Mouse (Mus musculus) kidney, postnatal 36 days (tissue): ENCODE measurements around the gene Gcnt4.
"Not testable (repeated sequence)": the region's sequence is repeated elsewhere in the genome, so short reads cannot be mapped to it uniquely, and the experiment has no call there.

Source experiments
- DNase-seq, 2 experiments: peaks; one replicate each; pipeline ENCODE4 v3.0.0; 2021 to 2022; ENCODE audit warnings: mixed read lengths in 2 of 2

The Gcnt4 gene

DNA sequence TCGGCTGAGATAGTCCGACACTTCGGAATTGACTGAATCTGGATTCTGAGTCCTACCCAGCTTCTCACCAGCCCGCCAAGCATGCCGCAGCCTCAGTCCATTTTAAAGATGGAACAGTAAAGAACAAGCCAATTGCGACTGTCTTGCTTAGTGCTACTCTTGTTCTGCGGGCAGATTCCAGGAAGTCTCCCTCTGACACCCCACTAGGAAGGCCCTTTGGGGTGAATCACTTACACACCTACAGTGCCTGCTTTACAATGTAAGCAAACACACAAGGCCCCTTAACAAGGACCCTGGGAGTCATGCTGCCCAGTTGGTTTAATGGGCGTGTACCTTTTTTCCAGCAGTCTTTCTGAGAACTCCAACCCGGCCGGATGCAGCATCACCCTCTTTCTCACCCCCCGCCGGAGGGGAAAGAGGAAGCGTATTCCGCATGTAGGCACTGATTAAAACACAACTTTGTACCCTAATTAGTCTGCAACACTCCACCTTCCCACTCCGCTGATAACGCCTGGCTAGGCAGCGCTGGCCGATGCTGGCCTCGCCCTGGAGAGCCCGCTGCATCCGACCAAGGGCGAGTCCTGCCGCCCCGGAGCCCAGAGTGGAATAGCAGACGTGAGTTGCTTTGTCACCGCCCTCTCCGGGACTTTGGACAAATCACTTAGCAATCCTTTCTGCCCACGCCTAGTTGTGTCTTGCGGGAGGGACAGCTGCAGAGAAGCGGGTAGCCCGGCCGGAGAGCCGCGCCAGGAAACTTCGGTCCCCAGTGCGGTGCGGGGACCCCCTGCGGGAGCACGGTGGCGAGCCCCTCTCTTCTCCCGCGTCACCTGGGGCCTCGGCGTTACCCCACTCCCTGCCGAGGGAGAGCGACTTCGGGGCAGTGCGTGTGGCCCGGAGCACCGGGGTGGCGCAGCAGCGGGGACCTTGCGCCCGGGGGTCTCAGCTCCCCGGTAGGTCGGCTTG lies at the start of gene Gcnt4:
Gcnt4 (plus strand) TSS at position 691 of the 963 bp plus-strand sequence.
- DNase-seq, result peak; percentile 59 to 74

GRCm38 (mm10) chr13:96878220-96879057 lies 46.0 kb upstream of the Gcnt4 start:
- DNase-seq, result no peak

DNA sequence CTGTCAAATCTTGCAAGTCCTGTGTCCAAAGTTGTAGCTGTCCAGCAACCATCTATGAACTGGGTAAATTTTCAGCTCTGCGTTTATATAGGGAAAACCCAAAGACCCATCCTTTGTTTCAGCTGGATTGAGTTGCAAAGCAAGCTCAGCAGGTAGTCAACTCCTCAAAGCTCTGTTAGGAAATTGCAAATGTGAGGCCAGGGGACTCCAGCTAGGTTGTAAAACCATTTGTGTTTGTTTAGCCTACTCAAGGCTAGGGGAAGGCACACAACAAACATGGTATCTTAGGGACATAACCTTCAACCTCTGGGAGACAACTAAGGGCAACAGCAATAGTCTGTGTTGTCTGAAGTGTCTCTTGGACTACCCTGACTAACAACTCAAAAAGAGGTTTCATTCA lies 40.0 kb upstream of the Gcnt4 start:
- DNase-seq, result no peak

GRCm38 (mm10) chr13:96889985-96890384 lies 34.5 kb upstream of the Gcnt4 start:
- DNase-seq, result no peak

DNA sequence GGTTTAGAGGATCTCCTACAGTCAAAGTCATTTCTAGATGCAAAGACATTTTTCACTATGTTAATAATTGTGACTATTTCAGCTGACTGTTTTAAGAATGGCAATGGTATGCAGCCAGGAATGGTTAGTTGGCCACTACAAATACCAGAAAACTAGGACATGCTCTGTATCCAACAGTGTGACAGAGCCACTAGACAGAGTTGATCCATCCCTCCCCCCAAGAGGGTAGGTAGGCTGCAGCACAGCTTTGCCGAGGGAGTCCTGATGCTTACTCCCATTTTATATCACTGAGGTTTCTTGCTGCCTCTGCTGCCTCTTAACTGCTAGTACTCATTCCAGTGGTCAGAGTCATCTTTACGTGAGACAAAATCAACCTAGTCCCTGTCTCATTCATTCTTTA lies 29.3 kb upstream of the Gcnt4 start:
- DNase-seq, result no peak

- DNase-seq, result no peak
Observed at GRCm38 (mm10) chr13:96906717-96907116, 17.8 kb upstream of the Gcnt4 start.

GRCm38 (mm10) chr13:96911202-96911601 lies 13.3 kb upstream of the Gcnt4 start:
- DNase-seq, result no peak

DNA sequence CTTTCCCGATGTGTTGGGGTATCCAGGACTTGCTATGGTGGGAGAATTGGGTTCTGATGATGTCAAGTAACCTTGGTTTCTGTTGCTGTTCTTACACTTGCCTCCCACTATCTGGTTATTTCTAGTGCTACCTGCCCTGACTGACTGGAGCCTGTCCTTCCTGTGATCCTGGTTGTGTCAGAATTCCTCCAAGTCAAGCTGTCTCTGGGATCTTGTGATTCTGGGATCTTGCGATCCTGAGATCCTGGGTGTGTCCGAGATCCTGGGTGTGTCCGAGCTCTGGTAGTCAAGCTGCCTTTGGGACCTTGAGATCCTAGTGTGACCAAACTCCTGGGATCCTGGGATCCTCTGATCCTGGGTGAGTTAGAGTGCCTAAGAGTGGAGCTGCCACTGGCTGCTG lies 1.4 kb upstream of the Gcnt4 start:
- not testable (repeated sequence) for DNase-seq

DNA sequence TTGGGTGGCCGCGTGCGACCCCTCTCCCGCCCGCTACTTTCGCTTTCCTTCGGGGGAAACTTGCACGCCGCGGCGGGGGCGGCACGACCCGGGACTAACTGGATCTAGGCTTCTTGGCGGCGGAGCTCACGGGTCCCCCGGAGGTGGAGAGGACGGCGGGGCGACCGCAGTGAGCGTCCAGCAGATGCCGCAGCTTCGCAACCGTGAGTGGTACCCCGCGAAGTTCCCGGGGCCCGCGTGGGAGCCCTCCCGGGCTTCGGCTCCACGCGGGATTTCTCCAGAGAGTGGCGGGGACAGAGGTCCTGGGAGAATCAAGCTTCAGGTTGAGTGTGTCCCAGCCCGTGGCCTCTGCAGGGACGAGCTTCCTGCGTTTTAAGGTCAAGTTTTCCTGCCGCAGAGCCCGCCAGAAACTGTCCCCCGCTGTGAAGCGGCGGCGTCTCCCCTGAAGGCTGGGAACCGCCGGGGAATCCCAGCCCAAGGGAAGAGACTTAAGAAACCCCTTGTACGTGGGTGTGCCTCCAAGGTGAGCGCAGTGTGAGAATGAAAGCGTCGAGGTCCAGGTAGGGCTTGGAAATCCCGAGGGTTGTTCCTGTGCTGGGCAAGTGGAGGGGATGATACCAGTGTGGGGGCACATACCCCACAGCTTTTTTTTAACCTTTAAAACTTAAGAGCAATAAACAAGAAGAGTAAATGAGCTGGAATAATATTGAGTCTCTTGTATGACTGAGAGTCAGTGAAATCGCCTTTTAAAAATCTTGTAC lies 676 bp downstream of the Gcnt4 start:
- DNase-seq, result peak in 1 of 2 experiments; percentile 31

DNA sequence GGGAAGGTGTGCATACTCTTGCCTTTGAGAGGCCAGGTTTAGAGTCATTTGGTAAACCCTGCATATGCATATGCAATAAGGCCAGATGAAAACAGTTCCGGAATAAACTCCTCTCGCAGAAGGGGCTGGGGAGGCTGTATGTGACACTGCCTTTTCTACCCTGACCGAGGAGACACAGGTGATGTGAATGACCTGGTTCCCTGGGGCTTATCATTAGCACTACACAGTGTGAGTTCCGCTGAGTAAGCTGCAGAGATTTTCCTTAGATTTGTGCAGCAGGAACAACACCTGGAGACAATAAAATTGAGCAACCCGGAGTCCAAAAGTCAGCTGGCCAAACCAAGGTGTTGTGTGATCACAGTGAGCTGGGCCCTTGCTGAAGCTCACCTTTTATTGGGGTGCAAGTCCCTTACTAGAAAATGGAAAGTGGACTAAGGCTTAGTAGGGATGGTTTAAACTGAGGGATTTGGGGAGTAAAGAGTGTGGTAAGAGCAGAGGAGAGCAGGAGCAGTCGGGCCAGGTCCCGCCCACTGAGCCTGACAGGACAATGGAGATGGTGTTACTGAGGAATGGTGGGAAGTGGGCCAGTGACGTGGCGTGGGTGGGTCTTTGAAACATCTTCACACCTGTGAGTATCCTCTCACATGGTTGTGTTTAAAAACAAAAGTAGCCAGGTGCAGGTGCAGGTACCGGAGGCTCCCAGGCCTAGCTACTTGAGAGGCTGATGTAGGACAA lies 1.7 kb downstream of the Gcnt4 start:
- no peak for DNase-seq

- no peak for DNase-seq
Observed at GRCm38 (mm10) chr13:96927781-96928180, 3.3 kb downstream of the Gcnt4 start.

DNA sequence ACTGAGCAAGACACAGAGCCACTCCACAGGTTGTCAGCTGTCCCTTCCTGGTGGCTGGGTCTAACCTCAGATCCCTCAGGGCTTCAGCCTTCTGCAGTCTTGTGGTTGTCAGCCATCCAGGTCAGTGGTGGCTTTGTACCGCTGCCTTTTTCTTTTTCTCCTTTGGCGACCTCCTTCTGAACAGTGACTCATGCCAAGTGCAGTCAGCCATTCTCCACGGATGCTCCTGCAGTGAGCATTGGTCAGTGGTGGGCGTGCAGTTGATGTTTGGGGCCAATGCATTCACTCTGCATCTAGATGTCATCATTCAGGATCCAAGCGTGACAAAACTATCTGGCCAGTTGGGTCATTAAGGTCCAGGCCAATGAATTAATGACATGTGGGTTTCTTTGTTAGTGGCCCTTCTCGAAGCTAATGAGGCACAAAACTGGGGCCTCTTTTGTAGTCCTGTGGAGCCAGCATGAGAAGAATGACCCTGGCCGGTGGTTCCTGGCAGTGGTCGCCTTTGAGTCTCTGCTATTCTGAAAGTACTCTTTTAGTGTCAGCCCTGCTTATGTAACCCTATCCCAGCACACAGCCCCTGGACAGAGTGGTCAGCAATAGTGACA lies 4.0 kb downstream of the Gcnt4 start:
- DNase-seq, result no peak

DNA sequence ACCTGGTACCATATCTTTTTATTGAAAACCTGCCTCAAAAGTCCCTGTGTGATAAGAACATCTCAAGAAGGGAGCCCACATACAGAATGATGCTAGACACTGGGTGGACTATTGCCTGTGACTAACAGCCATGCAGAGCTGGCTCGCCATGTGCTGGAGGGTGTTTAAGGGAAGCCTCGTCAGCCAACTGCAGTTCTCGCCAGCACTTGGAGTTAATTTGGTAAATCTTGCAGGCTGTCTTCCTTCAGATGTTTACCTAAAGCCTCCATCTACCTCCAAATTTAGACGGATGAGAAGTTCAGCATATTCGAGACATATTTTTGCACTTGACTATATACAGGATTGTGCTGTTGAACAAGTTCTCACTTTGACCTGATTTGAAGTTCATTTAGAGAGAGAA lies 8.3 kb downstream of the Gcnt4 start:
- DNase-seq, result no peak

GRCm38 (mm10) chr13:96933367-96933766 lies 8.9 kb downstream of the Gcnt4 start:
- no peak for DNase-seq

- DNase-seq, result peak; percentile 56 to 57
Observed at GRCm38 (mm10) chr13:96936173-96936777, 11.8 kb downstream of the Gcnt4 start.

GRCm38 (mm10) chr13:96937059-96937558 lies 12.6 kb downstream of the Gcnt4 start:
- DNase-seq, result no peak

DNA sequence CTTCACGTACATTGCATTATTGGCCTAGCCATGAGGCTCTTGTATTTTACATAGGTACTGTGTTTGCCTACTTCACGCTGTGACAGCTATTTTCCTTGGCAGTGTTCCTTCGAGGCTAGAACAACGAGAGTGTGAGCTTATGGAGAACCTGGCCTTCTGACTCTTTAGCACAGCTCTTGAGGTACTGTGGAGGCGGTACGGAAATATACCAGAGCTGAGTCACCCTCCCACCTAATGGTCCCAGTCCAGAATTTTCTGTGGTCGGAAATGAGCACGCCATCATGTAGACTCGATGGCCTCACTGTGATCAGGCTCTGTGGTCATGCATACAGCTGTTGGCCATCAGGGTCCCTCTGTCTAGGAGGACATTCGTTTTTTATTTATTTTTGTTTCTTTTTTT lies 15.2 kb downstream of the Gcnt4 start:
- no peak for DNase-seq

- DNase-seq, result not testable (repeated sequence)
Observed at GRCm38 (mm10) chr13:96941481-96941880, 17.0 kb downstream of the Gcnt4 start.

DNA sequence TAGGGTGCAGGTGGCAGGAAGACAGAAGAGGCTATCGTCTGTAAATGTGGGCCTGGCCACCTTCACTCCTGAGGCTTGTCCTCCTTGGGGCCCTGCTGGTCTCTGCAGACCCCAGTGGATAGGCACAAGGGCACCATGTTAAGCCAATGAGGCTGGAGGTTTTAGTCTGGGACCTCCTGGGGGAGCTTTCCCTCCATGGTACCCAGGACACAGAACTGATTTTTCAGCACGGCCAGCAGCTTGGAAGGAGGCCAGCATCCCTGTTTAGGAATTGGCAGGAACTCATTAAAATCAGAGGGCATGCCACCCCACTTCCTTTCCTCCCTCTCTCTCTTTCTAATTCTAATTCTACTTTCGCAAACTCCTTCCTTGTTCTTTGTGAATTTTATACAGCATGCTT lies 19.1 kb downstream of the Gcnt4 start:
- peak; percentile 54 to 75 for DNase-seq

DNA sequence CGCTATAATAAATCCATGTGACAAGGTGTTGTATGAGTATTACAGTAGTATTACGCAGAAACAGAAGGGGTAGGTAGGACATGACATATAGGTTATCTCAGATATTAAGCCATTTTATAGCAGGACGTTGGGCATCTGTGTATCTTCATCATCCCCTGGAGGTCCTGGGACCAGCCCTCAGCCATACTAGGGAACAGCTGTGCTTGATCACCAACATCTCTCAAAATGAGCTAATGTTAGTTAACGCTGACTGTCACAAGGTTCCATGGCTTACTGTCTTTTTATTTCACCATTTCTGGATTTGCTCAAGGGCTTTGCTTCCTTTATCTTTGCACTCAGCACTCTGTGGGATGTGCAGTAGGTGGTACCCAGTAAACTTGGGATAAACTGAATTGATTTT lies 21.3 kb downstream of the Gcnt4 start:
- DNase-seq, result no peak

- DNase-seq, result no peak
Observed at GRCm38 (mm10) chr13:96947722-96948121, 23.2 kb downstream of the Gcnt4 start.
